Mouse (Mus musculus) inflammation-experienced regulatory T-cells, adult 16 weeks (primary cell): Measurements from ENCODE around the gene Arhgap28. TPM values are rescaled to one million over a fixed set of nuclear protein-coding genes. Genes with fewer than 3 reads are reported as not detected.

Experiments
- polyA plus RNA-seq: library from polyadenylated mRNA; unstranded; fragments of 100-300 nt; shearing (Covaris generic); gene quantifications from one replicate; pipeline ENCODE4 v1.2.1, GENCODE M21; 2017

Gene Arhgap28
- not detected for polyA plus RNA-seq

GRCm38 (mm10) chr17:68003741-68004560 lies at the start of gene Arhgap28:
Gene Arhgap28, minus strand, starts transcription at chr17:68004120.

